Mouse (Mus musculus) kidney, adult 2 months (tissue): ENCODE measurements around the gene Lypd6.

Experiments
- CTCF ChIP-seq: fragments of 200-500 bp; conservative IDR thresholded peaks from 2 replicates; pipeline ENCODE4 v1.5.1; 2011; ENCODE audit warnings: low read depth, mild to moderate bottlenecking, control low read depth, low read length, moderate library complexity, mixed read lengths; ENCODE audit not compliant: insufficient read depth, insufficient read length
- POLR2A ChIP-seq: fragments of 200-500 bp; IDR thresholded peaks from one replicate; pipeline ENCODE4 v1.6.1; 2011; ENCODE audit warnings: low read depth, low read length, control low read depth

GRCm38 (mm10) chr2:50151879-50152278 lies 85.7 kb downstream of the Lypd6 start:
- no peak for TF ChIP-seq CTCF
- TF ChIP-seq POLR2A, result no peak
